Mouse (Mus musculus) G1E-ER4 (cell line): ENCODE results near the gene Gm43517. TPM values are rescaled to one million over a fixed set of nuclear protein-coding genes. Genes with fewer than 3 reads are reported as not detected.

Source experiments
- GATA1 ChIP-seq: IDR thresholded peaks from one replicate; pipeline ENCODE4 v1.8.0; 2012; ENCODE audit warnings: low read length, inconsistent platforms
- polyA plus RNA-seq: library from polyadenylated mRNA; stranded (reverse); fragments of >175 nt; gene quantifications from 2 replicates; pipeline ENCODE4 v1.2.3, GENCODE M21; 2012

Gene Gm43517
- polyA plus RNA-seq, 1 experiment: not detected

GRCm38 (mm10) chr12:49381721-49382365, 3.1 kb upstream of the Gm43517 start:
- no peak for TF ChIP-seq GATA1

GRCm38 (mm10) chr12:49382565-49383520, 2.1 kb upstream of the Gm43517 start, which contains the start of gene Foxg1:
TSS of gene Foxg1 (plus strand) at chr12:49382660.
- TF ChIP-seq GATA1: no peak

- no peak for TF ChIP-seq GATA1
Observed at GRCm38 (mm10) chr12:49383521-49384133, 1.3 kb upstream of the Gm43517 start.

DNA sequence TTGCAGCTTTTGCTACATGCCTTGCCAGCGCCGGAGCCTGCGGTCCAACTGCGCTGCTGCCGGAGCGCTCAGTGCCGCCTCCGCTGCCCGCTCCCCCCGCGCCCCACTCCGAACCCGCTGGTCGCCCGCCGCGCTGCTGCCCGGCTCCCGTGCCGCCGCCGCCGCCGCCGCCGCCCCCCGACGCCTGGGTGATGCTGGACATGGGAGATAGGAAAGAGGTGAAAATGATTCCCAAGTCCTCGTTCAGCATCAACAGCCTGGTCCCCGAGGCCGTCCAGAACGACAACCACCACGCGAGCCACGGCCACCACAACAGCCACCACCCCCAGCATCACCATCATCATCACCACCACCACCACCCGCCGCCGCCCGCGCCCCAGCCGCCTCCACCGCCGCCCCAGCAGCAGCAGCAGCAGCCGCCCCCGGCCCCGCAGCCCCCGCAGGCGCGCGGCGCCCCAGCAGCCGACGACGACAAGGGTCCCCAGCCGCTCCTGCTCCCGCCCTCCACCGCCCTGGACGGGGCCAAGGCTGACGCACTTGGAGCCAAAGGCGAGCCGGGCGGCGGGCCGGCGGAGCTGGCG, 589 bp upstream of the Gm43517 start:
- TF ChIP-seq GATA1: no peak

DNA sequence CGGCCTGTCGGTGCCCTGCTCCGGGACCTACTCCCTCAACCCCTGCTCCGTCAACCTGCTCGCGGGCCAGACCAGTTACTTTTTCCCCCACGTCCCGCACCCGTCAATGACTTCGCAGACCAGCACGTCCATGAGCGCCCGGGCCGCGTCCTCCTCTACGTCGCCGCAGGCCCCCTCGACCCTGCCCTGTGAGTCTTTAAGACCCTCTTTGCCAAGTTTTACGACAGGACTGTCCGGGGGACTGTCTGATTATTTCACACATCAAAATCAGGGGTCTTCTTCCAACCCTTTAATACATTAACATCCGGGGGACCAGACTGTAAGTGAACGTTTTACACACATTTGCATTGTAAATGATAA, 637 bp downstream of the Gm43517 start:
- TF ChIP-seq GATA1: no peak

GRCm38 (mm10) chr12:49386081-49386805, 1.3 kb downstream of the Gm43517 start:
- TF ChIP-seq GATA1: no peak

DNA sequence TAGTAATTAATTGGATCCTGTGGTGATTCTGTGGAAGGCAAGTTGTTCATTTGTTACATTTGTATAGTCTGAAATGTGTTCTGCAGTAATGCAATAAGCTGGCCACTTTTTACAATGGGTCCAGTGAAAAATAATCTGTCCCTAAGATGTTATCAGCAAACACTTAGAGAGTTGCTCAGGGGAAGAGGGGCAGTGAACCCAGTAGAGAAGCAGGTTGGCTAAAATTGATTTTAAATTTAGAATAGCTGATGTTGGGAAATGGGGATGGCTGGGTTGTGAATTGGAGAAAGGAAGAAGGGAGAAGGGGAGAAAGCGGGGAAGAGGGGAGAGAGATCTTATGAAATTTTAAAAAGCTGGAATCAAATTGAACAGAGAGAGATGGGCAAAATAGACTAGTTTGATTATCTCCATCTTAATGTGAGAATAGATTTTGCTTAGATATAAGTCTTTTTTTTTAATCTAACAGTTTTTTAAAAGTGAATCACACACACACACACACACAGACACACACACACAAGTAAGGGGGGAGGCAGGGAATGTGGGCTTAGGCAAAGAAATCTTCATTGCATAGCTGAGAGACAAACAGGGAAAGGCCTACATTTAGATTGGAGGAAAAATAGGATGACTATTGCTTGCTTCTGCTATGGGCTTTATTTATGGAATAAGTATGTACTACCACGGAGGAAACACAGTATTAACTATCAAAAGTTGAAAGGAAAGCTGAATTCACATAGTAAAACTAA, 3.1 kb downstream of the Gm43517 start:
- no peak for TF ChIP-seq GATA1

- TF ChIP-seq GATA1: no peak
Observed at GRCm38 (mm10) chr12:49389666-49390065, 4.7 kb downstream of the Gm43517 start.

- no peak for TF ChIP-seq GATA1
Observed at GRCm38 (mm10) chr12:49390257-49390656, 5.3 kb downstream of the Gm43517 start.

DNA sequence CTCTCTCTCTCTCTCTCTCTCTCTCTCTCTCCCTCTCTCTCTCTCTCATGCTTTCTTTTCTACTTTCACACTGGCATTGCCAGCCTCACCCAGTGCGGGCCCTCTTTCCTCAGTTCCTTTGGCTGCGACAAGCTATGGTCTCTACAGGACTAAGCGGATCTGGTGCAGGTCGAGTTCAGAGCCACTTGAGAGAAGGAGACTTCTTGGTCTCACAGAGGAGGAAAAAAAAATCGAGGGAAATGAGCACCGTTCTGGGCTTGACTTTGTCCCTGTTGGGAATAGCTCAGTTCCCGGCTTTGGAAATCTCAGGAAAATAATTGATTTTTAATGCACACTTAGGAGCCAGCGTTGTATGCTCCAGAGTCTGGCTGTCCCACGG, 5.9 kb downstream of the Gm43517 start:
- TF ChIP-seq GATA1: no peak

GRCm38 (mm10) chr12:49391305-49392040, 6.5 kb downstream of the Gm43517 start:
- no peak for TF ChIP-seq GATA1

DNA sequence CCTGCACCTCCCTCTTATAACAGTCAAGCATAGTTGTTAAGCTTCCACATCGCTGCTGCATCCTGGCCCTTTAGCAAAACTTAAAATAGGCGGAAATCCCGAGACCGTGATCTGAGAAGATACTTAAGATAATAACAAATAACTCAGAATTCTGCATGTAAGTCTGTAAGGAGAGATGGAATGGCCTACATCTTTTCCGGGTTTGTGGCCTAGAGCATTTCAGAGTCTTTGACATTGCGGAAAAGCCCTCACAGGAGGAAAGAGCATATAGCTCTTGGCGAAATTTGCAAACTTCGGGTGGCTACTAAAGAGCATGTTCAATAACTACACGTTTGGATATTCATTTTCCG, 7.0 kb downstream of the Gm43517 start:
- no peak for TF ChIP-seq GATA1

GRCm38 (mm10) chr12:49392876-49393275, 7.9 kb downstream of the Gm43517 start:
- TF ChIP-seq GATA1: no peak

DNA sequence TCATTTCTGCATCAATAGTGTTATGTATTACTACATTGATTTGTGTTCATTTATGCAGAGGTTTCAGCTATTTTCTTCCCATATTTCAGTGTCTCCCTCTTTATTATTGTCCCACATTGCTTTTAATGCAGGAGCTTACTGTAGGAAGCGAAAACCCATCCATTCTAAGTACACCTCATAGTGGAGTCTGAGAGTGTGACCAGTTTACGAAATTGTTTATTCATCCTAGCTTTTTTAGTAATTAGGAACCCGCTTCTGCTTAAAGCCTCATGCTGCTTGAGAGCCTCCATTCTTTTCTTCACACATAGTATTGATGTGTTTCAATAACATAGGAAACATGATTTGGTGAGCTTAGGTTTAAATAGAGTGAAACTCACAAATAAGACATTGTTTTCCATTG, 8.7 kb downstream of the Gm43517 start:
- TF ChIP-seq GATA1: no peak
